9 mouse cellular contexts compared by ENCODE assay signal in the genomic region with DNA sequence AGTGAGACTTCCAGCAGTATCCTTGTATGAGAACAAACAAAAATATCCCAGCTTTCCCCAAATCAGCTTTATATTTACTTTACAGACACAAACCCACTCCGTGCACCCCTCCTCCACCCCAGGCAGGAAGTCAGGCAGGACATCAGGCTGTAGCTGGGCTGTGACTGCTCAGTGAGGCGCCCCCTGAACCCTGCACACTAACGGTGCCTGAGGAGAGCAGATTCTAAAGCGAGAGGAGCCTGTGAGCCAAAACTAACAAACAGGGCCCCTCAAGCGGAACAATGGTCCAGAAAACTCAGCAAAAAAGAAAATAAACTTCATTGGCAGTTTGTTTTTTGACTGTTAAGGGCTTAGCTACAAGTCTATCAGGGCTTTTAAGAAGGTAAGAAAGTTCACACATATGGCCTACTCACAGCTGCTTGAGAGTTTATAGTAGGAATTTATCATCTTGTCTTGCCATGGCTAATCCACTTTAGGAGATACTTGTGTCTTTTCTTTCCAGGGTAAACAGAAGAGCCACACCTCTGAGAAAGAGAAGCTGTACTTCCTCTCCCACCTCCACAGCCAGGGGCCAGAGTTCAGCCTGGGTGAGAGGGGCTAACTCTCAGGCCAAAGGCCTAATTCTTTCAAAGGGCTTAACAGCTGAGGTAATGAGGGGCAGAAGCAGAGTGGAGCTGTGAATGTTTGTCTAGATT.
A peak's percentile ranks its signal among the peaks of the same experiment; 100 is the strongest.
DNase-seq lines count a peak whose midpoint lies in the region; ATAC-seq and TF ChIP-seq lines count a peak whose summit lies in the region.
"Had no signal": no experiment of that assay in that cellular context is flagged by ENCODE, and none has a peak within 500 bp of the region (broad histone marks: within the 10 kb centered on the region; RNA-seq: fewer than 3 reads in every experiment).

No protein-coding gene starts in this region.

- no peak overlapping the region for H3K9ac ChIP-seq in midbrain, embryonic 13.5 days (replicated peaks)
- H3K9ac ChIP-seq in midbrain, embryonic 16.5 days (ENCODE audit: low read depth, low read length): no peak overlapping the region
- H3K9ac ChIP-seq in embryonic facial prominence, embryonic 13.5 days: no peak overlapping the region
- no peak overlapping the region for H3K9ac ChIP-seq in midbrain, embryonic 15.5 days
- H3K9ac ChIP-seq: forebrain, embryonic 15.5 days had no signal

- H3K27ac ChIP-seq in midbrain, embryonic 13.5 days: no peak overlapping the region
- H3K27ac ChIP-seq in midbrain, embryonic 16.5 days (ENCODE audit: low read length): no peak overlapping the region
- H3K27ac ChIP-seq in embryonic facial prominence, embryonic 13.5 days: peak overlapping the region; percentile 57
- H3K27ac ChIP-seq in kidney, adult 2 months (ENCODE audit: insufficient read depth, low read depth, low read length): no peak overlapping the region
- H3K27ac ChIP-seq in midbrain, embryonic 15.5 days: no peak overlapping the region
- H3K27ac ChIP-seq: forebrain, embryonic 15.5 days had no signal

- peak; percentile 58 for DNase-seq in kidney, adult 2 months
- no peak for DNase-seq in layer of hippocampus, postnatal 14 days (ENCODE audit: low spot score in 2 of 2)
- no peak for DNase-seq in layer of hippocampus, adult 18-20 months (ENCODE audit: low spot score in 2 of 2)
- DNase-seq: cerebellum, adult 8-10 months had no signal

- 0 out of 2 replicates have a peak, but pooled peaks have one; percentile 58 for ATAC-seq in midbrain, embryonic 13.5 days
- no peak for ATAC-seq in midbrain, embryonic 16.5 days
- no peak for ATAC-seq in embryonic facial prominence, embryonic 13.5 days (ENCODE audit: insufficient number of reproducible peaks, insufficient read depth, low FRiP score, low TSS enrichment, low read depth)
- 0 out of 2 replicates have a peak, but pooled peaks have one; percentile 54 for ATAC-seq in midbrain, embryonic 15.5 days (replicated peaks)
- ATAC-seq: forebrain, embryonic 15.5 days had no signal

- 9% methylated on average over 5 of the region's 5 CpGs for WGBS in midbrain, embryonic 13.5 days
- 21% methylated on average over 5 of the region's 5 CpGs for WGBS in midbrain, embryonic 16.5 days
- 23% methylated on average over 5 of the region's 5 CpGs for WGBS in embryonic facial prominence, embryonic 13.5 days
- 19% methylated on average over 5 of the region's 5 CpGs for WGBS in kidney, adult 2 months
- WGBS in midbrain, embryonic 15.5 days: 20% methylated on average over 5 of the region's 5 CpGs

- no peak for TF ChIP-seq CTCF in kidney, adult 2 months (conservative IDR thresholded peaks at IDR 0.05; ENCODE audit: insufficient read depth, insufficient read length, low read depth, low read length)

- no peaks in the 10 kb centered on the region for H3K36me3 ChIP-seq in midbrain, embryonic 13.5 days
- H3K36me3 ChIP-seq in midbrain, embryonic 16.5 days (ENCODE audit: control insufficient read depth, insufficient read depth, low read length): no peaks in the 10 kb centered on the region
- H3K36me3 ChIP-seq in embryonic facial prominence, embryonic 13.5 days: no peaks in the 10 kb centered on the region
- H3K36me3 ChIP-seq in kidney, adult 2 months (ENCODE audit: control insufficient read depth, insufficient read depth, low read length): no peaks in the 10 kb centered on the region
- no peaks in the 10 kb centered on the region for H3K36me3 ChIP-seq in midbrain, embryonic 15.5 days (replicated peaks)
- H3K36me3 ChIP-seq: forebrain, embryonic 15.5 days had no signal

- H3K9me3 ChIP-seq in midbrain, embryonic 13.5 days: no peaks in the 10 kb centered on the region
- H3K9me3 ChIP-seq in midbrain, embryonic 16.5 days (replicated peaks; ENCODE audit: control insufficient read depth, low read length, poor library complexity, severe bottlenecking): no peaks in the 10 kb centered on the region
- no peaks in the 10 kb centered on the region for H3K9me3 ChIP-seq in embryonic facial prominence, embryonic 13.5 days
- no peaks in the 10 kb centered on the region for H3K9me3 ChIP-seq in midbrain, embryonic 15.5 days
- H3K9me3 ChIP-seq: forebrain, embryonic 15.5 days had no signal

- H3K4me1 ChIP-seq in midbrain, embryonic 13.5 days (replicated peaks): peaks cover 2% of the 10 kb centered on the region; the same call in 1 of the 2 replicates
- no peaks in the 10 kb centered on the region for H3K4me1 ChIP-seq in midbrain, embryonic 16.5 days (ENCODE audit: control insufficient read depth, insufficient read depth, low read length)
- peaks cover 18% of the 10 kb centered on the region for H3K4me1 ChIP-seq in embryonic facial prominence, embryonic 13.5 days
- H3K4me1 ChIP-seq in kidney, adult 2 months (ENCODE audit: control insufficient read depth, insufficient read depth, low read length): no peaks in the 10 kb centered on the region
- H3K4me1 ChIP-seq in midbrain, embryonic 15.5 days: no peaks in the 10 kb centered on the region
- H3K4me1 ChIP-seq: forebrain, embryonic 15.5 days had no signal

- TF ChIP-seq POLR2A in kidney, adult 2 months (IDR thresholded peaks at IDR 0.05; ENCODE audit: low read depth, low read length): no peak

- no peak overlapping the region for H3K4me2 ChIP-seq in midbrain, embryonic 13.5 days (replicated peaks)
- no peak overlapping the region for H3K4me2 ChIP-seq in midbrain, embryonic 16.5 days (ENCODE audit: low read length)
- no peak overlapping the region for H3K4me2 ChIP-seq in embryonic facial prominence, embryonic 13.5 days
- H3K4me2 ChIP-seq in midbrain, embryonic 15.5 days: no peak overlapping the region
- H3K4me2 ChIP-seq: forebrain, embryonic 15.5 days had no signal

- 0 out of 2 replicates have a peak, but pooled peaks cover 5% of the 10 kb centered on the region for H3K27me3 ChIP-seq in midbrain, embryonic 13.5 days
- no peaks in the 10 kb centered on the region for H3K27me3 ChIP-seq in midbrain, embryonic 16.5 days (ENCODE audit: control insufficient read depth, insufficient read depth, low read depth, low read length)
- H3K27me3 ChIP-seq in embryonic facial prominence, embryonic 13.5 days: no peaks in the 10 kb centered on the region
- H3K27me3 ChIP-seq in kidney, adult 2 months (replicated peaks; ENCODE audit: control insufficient read depth, insufficient read depth, low read length): no peaks in the 10 kb centered on the region
- H3K27me3 ChIP-seq in midbrain, embryonic 15.5 days (replicated peaks): no peaks in the 10 kb centered on the region
- H3K27me3 ChIP-seq: forebrain, embryonic 15.5 days had no signal

- H3K4me3 ChIP-seq in midbrain, embryonic 13.5 days (replicated peaks): no peak overlapping the region
- no peak overlapping the region for H3K4me3 ChIP-seq in midbrain, embryonic 16.5 days (ENCODE audit: low read depth, low read length)
- H3K4me3 ChIP-seq in embryonic facial prominence, embryonic 13.5 days: no peak overlapping the region
- H3K4me3 ChIP-seq in kidney, adult 2 months (ENCODE audit: insufficient read depth, low read depth, low read length): no peak overlapping the region
- H3K4me3 ChIP-seq in midbrain, embryonic 15.5 days: no peak overlapping the region
- H3K4me3 ChIP-seq: forebrain, embryonic 15.5 days had no signal

Comparison
In these comparisons a context has a peak if more than half of its experiments do, and no peak if none do; other contexts are left out.
1. ATAC-seq: peak in midbrain, embryonic 13.5 days (single experiment) and midbrain, embryonic 15.5 days (single experiment); none in midbrain, embryonic 16.5 days (single experiment) and embryonic facial prominence, embryonic 13.5 days (single experiment).